Comparison of ENCODE assay signal across 8 mouse cellular contexts in genomic region chr2:109278036-109278435, GRCm38 (mm10). TPM values are rescaled to one million over a fixed set of nuclear protein-coding genes. Genes with fewer than 3 reads are reported as not detected.
DNase-seq lines count a peak whose midpoint lies in the region; ATAC-seq and TF ChIP-seq lines count a peak whose summit lies in the region.

No protein-coding gene starts in this region.

- no peak for ATAC-seq in forebrain, embryonic 11.5 days (replicated peaks; ENCODE audit: low FRiP score)
- no peak for ATAC-seq in lung, embryonic 15.5 days (ENCODE audit: borderline replicate concordance, extremely low read depth, low FRiP score, low TSS enrichment)

- H3K9me3 ChIP-seq in forebrain, embryonic 11.5 days (ENCODE audit: control insufficient read depth, low read length) = no peaks in the 10 kb centered on the region
- no peaks in the 10 kb centered on the region for H3K9me3 ChIP-seq in lung, embryonic 15.5 days

- H3K36me3 ChIP-seq in forebrain, embryonic 11.5 days (ENCODE audit: control insufficient read depth, insufficient read depth, low read length) = no peaks in the 10 kb centered on the region
- no peaks in the 10 kb centered on the region for H3K36me3 ChIP-seq in lung, embryonic 15.5 days
- no peaks in the 10 kb centered on the region for H3K36me3 ChIP-seq in thymus, adult 2 months (ENCODE audit: control insufficient read depth, insufficient read depth, low read length)

- intact Hi-C loops in heart, postnatal 14 days (cut with DNase I) = loop anchor here (10.0 kb wide), 1 partner anchor 417 kb away; no protein-coding TSS in a partner anchor

- no peak overlapping the region for H3K27ac ChIP-seq in forebrain, embryonic 11.5 days (ENCODE audit: low read depth, low read length)
- H3K27ac ChIP-seq in layer of hippocampus, adult 2 months = peak overlapping the region; percentile 78
- H3K27ac ChIP-seq in lung, embryonic 15.5 days = peak overlapping the region; percentile 37; the same call in 1 of the 2 replicates
- no peak overlapping the region for H3K27ac ChIP-seq in olfactory bulb, adult 2 months (ENCODE audit: insufficient read depth, low read depth, low read length)
- H3K27ac ChIP-seq in thymus, adult 2 months (ENCODE audit: control insufficient read depth, insufficient read depth, low read length) = no peak overlapping the region

- no peaks in the 10 kb centered on the region for H3K27me3 ChIP-seq in forebrain, embryonic 11.5 days (ENCODE audit: control insufficient read depth, insufficient read depth, low read length)
- H3K27me3 ChIP-seq in lung, embryonic 15.5 days = no peaks in the 10 kb centered on the region
- no peaks in the 10 kb centered on the region for H3K27me3 ChIP-seq in thymus, adult 2 months (ENCODE audit: control insufficient read depth, insufficient read depth, low read length)

- peak overlapping the region; percentile 45 for H3K4me3 ChIP-seq in forebrain, embryonic 11.5 days (ENCODE audit: low read depth, low read length)
- peak overlapping the region; percentile 64 for H3K4me3 ChIP-seq in layer of hippocampus, adult 2 months
- H3K4me3 ChIP-seq in lung, embryonic 15.5 days = peak overlapping the region; percentile 64
- H3K4me3 ChIP-seq in olfactory bulb, adult 2 months (ENCODE audit: insufficient read depth, low read depth, low read length) = peak overlapping the region; percentile 47
- peak overlapping the region; percentile 76 for H3K4me3 ChIP-seq in thymus, adult 2 months (ENCODE audit: control insufficient read depth, insufficient read depth, low read length)

- peak overlapping the region; percentile 67 for H3K9ac ChIP-seq in forebrain, embryonic 11.5 days (ENCODE audit: low read length)
- peak overlapping the region; percentile 63 for H3K9ac ChIP-seq in lung, embryonic 15.5 days

- peaks cover 7% of the 10 kb centered on the region; the same call in 1 of the 2 replicates for H3K4me1 ChIP-seq in forebrain, embryonic 11.5 days (replicated peaks; ENCODE audit: control insufficient read depth, insufficient read depth, low read length)
- H3K4me1 ChIP-seq in lung, embryonic 15.5 days = peaks cover 9% of the 10 kb centered on the region
- peaks cover 9% of the 10 kb centered on the region; the same call in 1 of the 2 replicates for H3K4me1 ChIP-seq in olfactory bulb, adult 2 months (ENCODE audit: control insufficient read depth, insufficient read depth, low read length)
- 0 out of 2 replicates have a peak, but pooled peaks cover 2% of the 10 kb centered on the region for H3K4me1 ChIP-seq in thymus, adult 2 months (replicated peaks; ENCODE audit: control insufficient read depth, insufficient read depth, low read length)

- TF ChIP-seq POLR2A in olfactory bulb, adult 2 months (IDR thresholded peaks at IDR 0.05; ENCODE audit: insufficient read depth, low read depth, low read length) = no peak
- TF ChIP-seq POLR2A in thymus, adult 2 months (IDR thresholded peaks at IDR 0.05; ENCODE audit: control insufficient read depth, extremely low read depth, insufficient read depth, low read length, poor library complexity) = 0 out of 2 replicates have a peak, but pooled peaks have one; percentile 28

- peak; percentile 78 for DNase-seq in ES-CJ7 (ENCODE audit: low read depth, low spot score)
- peak; percentile 33 for DNase-seq in c-Kit-positive CD71-negative TER-119-negative erythroid progenitor cells, embryonic 14.5 days (ENCODE audit: low read depth)
- peak; percentile 71 for DNase-seq in forebrain, embryonic 11.5 days (ENCODE audit: low spot score)
- DNase-seq in heart, postnatal 14 days = peak; percentile 36 to 54
- peak; percentile 15 for DNase-seq in layer of hippocampus, adult 2 months (ENCODE audit: low spot score in 2 of 2)
- peak; percentile 49 for DNase-seq in thymus, adult 2 months

- H3K4me2 ChIP-seq in forebrain, embryonic 11.5 days (ENCODE audit: low read depth, low read length, severe bottlenecking) = peak overlapping the region; percentile 59
- H3K4me2 ChIP-seq in lung, embryonic 15.5 days = peak overlapping the region; percentile 62

- under 1% methylated on average over 16 of the region's 16 CpGs for WGBS in forebrain, embryonic 11.5 days
- under 1% methylated on average over 16 of the region's 16 CpGs for WGBS in lung, embryonic 15.5 days
- WGBS in olfactory bulb, adult 2 months = 8% methylated on average over 16 of the region's 16 CpGs
- under 1% methylated on average over 16 of the region's 16 CpGs for WGBS in thymus, adult 2 months

- TF ChIP-seq CTCF in layer of hippocampus, adult 2 months (conservative IDR thresholded peaks at IDR 0.05) = no peak
- TF ChIP-seq CTCF in olfactory bulb, adult 2 months (IDR thresholded peaks at IDR 0.05; ENCODE audit: insufficient read depth, low read depth, low read length) = no peak
- TF ChIP-seq CTCF in thymus, adult 2 months (IDR thresholded peaks at IDR 0.05; ENCODE audit: borderline replicate concordance, control insufficient read depth, extremely low read depth, insufficient read depth, low read length, poor library complexity) = no peak

RNA-seq across cellular contexts. Expression of gene Kif18a, which starts 2.5 kb away (rescaled TPM):
- polyA plus RNA-seq in forebrain, embryonic 11.5 days (2014; fragmentation: Nextera tagmentation; extraction: Ambion mirVana) = 43.7 and 46.7 TPM in 2 replicates
- 1 to 10 TPM in 1 of 2 experiments, under 1 TPM in 1; 0.96 to 2.0 TPM for total RNA-seq in heart, postnatal 14 days (2021)
- total RNA-seq in layer of hippocampus, adult 2 months (2021) = 1 to 10 TPM; 1.1 to 1.2 TPM
- polyA plus RNA-seq in lung, embryonic 15.5 days (2015; fragmentation: Nextera tagmentation; extraction: Ambion mirVana) = 21.5 and 24.3 TPM in 2 replicates
- not detected in 2 replicates for polyA plus RNA-seq in olfactory bulb, adult 2 months (2012; ENCODE audit: insufficient read depth, insufficient read length, low replicate concordance, missing spikeins)
- 2.7 and 3.7 TPM in 2 replicates for polyA plus RNA-seq in thymus, adult 2 months (2012; rRNA removed)

RNA-seq across cellular contexts. Expression of gene Mettl15, which starts 2.5 kb away (rescaled TPM):
- polyA plus RNA-seq in forebrain, embryonic 11.5 days (2014; fragmentation: Nextera tagmentation; extraction: Ambion mirVana) = 9.6 and 11.0 TPM in 2 replicates
- total RNA-seq in heart, postnatal 14 days (2021) = 10 to 100 TPM; 11.6 to 12.6 TPM
- 1 to 10 TPM; 7.3 to 8.4 TPM for total RNA-seq in layer of hippocampus, adult 2 months (2021)
- polyA plus RNA-seq in lung, embryonic 15.5 days (2015; fragmentation: Nextera tagmentation; extraction: Ambion mirVana) = 15.1 and 16.6 TPM in 2 replicates
- polyA plus RNA-seq in olfactory bulb, adult 2 months (2012; ENCODE audit: insufficient read depth, insufficient read length, low replicate concordance, missing spikeins) = not detected in 2 replicates
- 3.3 and 4.7 TPM in 2 replicates for polyA plus RNA-seq in thymus, adult 2 months (2012; rRNA removed)

Comparison
In these comparisons a context has a peak if more than half of its experiments do, and no peak if none do; other contexts are left out.
1. DNase-seq: peak in every context shown above with its lines; median percentile 78 in ES-CJ7; 71 in forebrain, embryonic 11.5 days; 49 in thymus, adult 2 months; 45 in heart, postnatal 14 days; 33 in c-Kit-positive CD71-negative TER-119-negative erythroid progenitor cells, embryonic 14.5 days; 15 in layer of hippocampus, adult 2 months.
2. H3K27ac ChIP-seq: peak in layer of hippocampus, adult 2 months (single experiment) and lung, embryonic 15.5 days (single experiment); none in forebrain, embryonic 11.5 days (single experiment), olfactory bulb, adult 2 months (single experiment) and thymus, adult 2 months (single experiment).
3. Peak in every context shown above with its lines, with median percentiles within 50 percentile points of each other: H3K4me3 ChIP-seq.